Mouse (Mus musculus): ENCODE results near the gene Prss23. TPM values are rescaled to one million over a fixed set of nuclear protein-coding genes. Genes with fewer than 3 reads are reported as not detected.

The Prss23 gene
- total and polyA plus RNA-seq, 3 experiments: 1.1 to 2.6 (median 1.3) TPM

GRCm38 (mm10) chr7:89562140-89562539 lies 35.2 kb upstream of the Prss23 start (continued):
- no peak; the same call in 1 of the 2 replicates for TF ChIP-seq RAD21 (IDR thresholded peaks at IDR 0.05; ENCODE audit: low read depth, low read length)
- no peak for TF ChIP-seq POLR2AphosphoS2 (IDR thresholded peaks at IDR 0.05; ENCODE audit: low read depth, low read length)
- no peak for TF ChIP-seq SMC3 (IDR thresholded peaks at IDR 0.05; ENCODE audit: low read depth, low read length)
- TF ChIP-seq NELFE (IDR thresholded peaks at IDR 0.05; ENCODE audit: low read depth, low read length): no peak
- TF ChIP-seq MEF2A (IDR thresholded peaks at IDR 0.05; ENCODE audit: borderline replicate concordance, low read depth, low read length): peak; percentile 98
- no peak for TF ChIP-seq NRF1 (IDR thresholded peaks at IDR 0.05; ENCODE audit: low read depth, low read length)
- peak; percentile 65 for TF ChIP-seq IRF4 (IDR thresholded peaks at IDR 0.05; ENCODE audit: low read depth, low read length)
- peak; percentile 75; the same call in 1 of the 2 replicates for TF ChIP-seq TCF12 (IDR thresholded peaks at IDR 0.05; ENCODE audit: low read depth, low read length)
- no peak for TF ChIP-seq USF1 (IDR thresholded peaks at IDR 0.05; ENCODE audit: low read depth, low read length)
- no peak for TF ChIP-seq MXI1 (IDR thresholded peaks at IDR 0.05; ENCODE audit: low read depth, low read length)
- no peak for TF ChIP-seq JUND (conservative IDR thresholded peaks at IDR 0.05; ENCODE audit: low read depth, low read length)
- TF ChIP-seq ZKSCAN1 (IDR thresholded peaks at IDR 0.05; ENCODE audit: borderline replicate concordance, low read depth, low read length): no peak
- no peak for TF ChIP-seq ZC3H11A (IDR thresholded peaks at IDR 0.05; ENCODE audit: low read depth, low read length)
- peak; percentile 86 for TF ChIP-seq ETS1 (conservative IDR thresholded peaks at IDR 0.05; ENCODE audit: low read depth, low read length)
- TF ChIP-seq RCOR1 (conservative IDR thresholded peaks at IDR 0.05; ENCODE audit: low read depth, low read length): no peak
- TF ChIP-seq POLR2A (IDR thresholded peaks at IDR 0.05; ENCODE audit: low read depth, low read length): no peak
- TF ChIP-seq HCFC1 (IDR thresholded peaks at IDR 0.05; ENCODE audit: low read depth, low read length): no peak
- no peak for TF ChIP-seq E2F4 (IDR thresholded peaks at IDR 0.05; ENCODE audit: insufficient replicate concordance, low read depth, low read length)
- no peak for TF ChIP-seq PAX5 (IDR thresholded peaks at IDR 0.05; ENCODE audit: low read length)

GRCm38 (mm10) chr7:89560939-89561338 lies 34.0 kb upstream of the Prss23 start:
- DNase-seq (ENCODE audit: extremely low read depth): peak; percentile 77
- dilution Hi-C loops (cut with MboI; ENCODE audit: extremely low pct_ligation_motif_present, extremely low pct_unique_long_range_greater_than_20kb, low sequenced_read_pairs): no loop called here
- Histone ChIP-seq H3K27ac (ENCODE audit: insufficient read depth, low read depth) (peak overlapping the region; percentile 35; the same call in 1 of the 2 replicates), H3K79me2 (replicated peaks; ENCODE audit: control insufficient read depth, extremely low read depth, insufficient read depth, poor library complexity, severe bottlenecking) (no peaks in the 10 kb centered on the region), H3K27me3 (replicated peaks) (no peaks in the 10 kb centered on the region), H3K4me2 (ENCODE audit: insufficient read depth, low read depth, poor library complexity, severe bottlenecking) (peak overlapping the region; percentile 3; the same call in 1 of the 2 replicates), H3K9me3 (replicated peaks; ENCODE audit: low read length) (no peaks in the 10 kb centered on the region), H3K9ac (ENCODE audit: insufficient read depth, low read depth) (no peak overlapping the region), H3K36me3 (replicated peaks in 1 of 2; ENCODE audit: control insufficient read depth in 1 of 2, insufficient read depth in 1 of 2, low read length in 1 of 2) (no peaks in the 10 kb centered on the region), H3K4me1 (ENCODE audit: control insufficient read depth in 1 of 2, insufficient read depth in 2 of 2) (peaks cover 13 to 60% of the 10 kb centered on the region in 2 experiments), H3K4me3 (replicated peaks in 1 of 3; ENCODE audit: low read depth in 2 of 3, low read length in 2 of 3, poor library complexity in 1 of 3) (no peak overlapping the region)
- in situ Hi-C loops (cut with MboI; ENCODE audit: low pct_ligation_motif_present, low pct_unique_long_range_greater_than_20kb, low sequenced_read_pairs): no loop called here
- TF ChIP-seq TBP (conservative IDR thresholded peaks at IDR 0.05; ENCODE audit: low read depth, low read length) (0 out of 2 replicates have a peak, but pooled peaks have one; percentile 36), HCFC1 (IDR thresholded peaks at IDR 0.05; ENCODE audit: low read depth, low read length) (no peak), ETS1 (conservative IDR thresholded peaks at IDR 0.05; ENCODE audit: low read depth, low read length) (peak; percentile 92), MYC (IDR thresholded peaks at IDR 0.05; ENCODE audit: low read depth, low read length) (0 out of 2 replicates have a peak, but pooled peaks have one; percentile 57), IRF4 (IDR thresholded peaks at IDR 0.05; ENCODE audit: low read depth, low read length) (no peak), ZMIZ1 (IDR thresholded peaks at IDR 0.05; ENCODE audit: low read depth, low read length) (no peak), JUN (IDR thresholded peaks at IDR 0.05; ENCODE audit: insufficient read depth, low read depth, low read length) (peak; percentile 86), USF2 (conservative IDR thresholded peaks at IDR 0.05; ENCODE audit: low read depth, low read length) (peak; percentile 59), TCF12 (IDR thresholded peaks at IDR 0.05; ENCODE audit: low read depth, low read length) (no peak), POLR2AphosphoS2 (IDR thresholded peaks at IDR 0.05; ENCODE audit: low read depth, low read length) (no peak), ZC3H11A (IDR thresholded peaks at IDR 0.05; ENCODE audit: low read depth, low read length) (no peak), E2F4 (IDR thresholded peaks at IDR 0.05; ENCODE audit: insufficient replicate concordance, low read depth, low read length) (no peak), USF1 (IDR thresholded peaks at IDR 0.05; ENCODE audit: low read depth, low read length) (peak; percentile 69), KAT2A (IDR thresholded peaks at IDR 0.05; ENCODE audit: insufficient replicate concordance, low read length) (no peak), JUND (conservative IDR thresholded peaks at IDR 0.05; ENCODE audit: low read depth, low read length) (peak; percentile 85), POLR2A (IDR thresholded peaks at IDR 0.05; ENCODE audit: low read depth, low read length) (no peak), NRF1 (IDR thresholded peaks at IDR 0.05; ENCODE audit: low read depth, low read length) (no peak), MAZ (IDR thresholded peaks at IDR 0.05; ENCODE audit: low read depth, low read length) (no peak), MAX (IDR thresholded peaks at IDR 0.05; ENCODE audit: low read length) (peak; percentile 71), CHD2 (IDR thresholded peaks at IDR 0.05; ENCODE audit: low read length) (no peak), ZNF384 (IDR thresholded peaks at IDR 0.05; ENCODE audit: low read depth, low read length) (no peak), NELFE (IDR thresholded peaks at IDR 0.05; ENCODE audit: low read depth, low read length) (no peak), MAFK (IDR thresholded peaks at IDR 0.05; ENCODE audit: insufficient replicate concordance, low read length) (peak; percentile 60; the same call in 1 of the 2 replicates), RCOR1 (conservative IDR thresholded peaks at IDR 0.05; ENCODE audit: low read depth, low read length) (no peak), ZKSCAN1 (IDR thresholded peaks at IDR 0.05; ENCODE audit: borderline replicate concordance, low read depth, low read length) (no peak), CTCF (conservative IDR thresholded peaks at IDR 0.05 in 1 of 2, IDR thresholded peaks at IDR 0.05 in 1 of 2; ENCODE audit: low read depth in 2 of 2, low read length in 2 of 2) (no peak), BHLHE40 (IDR thresholded peaks at IDR 0.05; ENCODE audit: low read depth, low read length) (peak; percentile 71), EP300 (IDR thresholded peaks at IDR 0.05; ENCODE audit: low read length) (peak; percentile 84), GABPA (IDR thresholded peaks at IDR 0.05; ENCODE audit: insufficient replicate concordance, low read depth, low read length) (no peak), RAD21 (IDR thresholded peaks at IDR 0.05; ENCODE audit: low read depth, low read length) (no peak)
